Mouse (Mus musculus) lung, postnatal 0 days (tissue): ENCODE data around the gene Hamp2.

Experiments
- CTCF ChIP-seq: IDR thresholded peaks from 2 replicates; pipeline ENCODE4 v1.5.1; 2016; ENCODE audit warnings: antibody characterized with exemption, mild to moderate bottlenecking
- EP300 ChIP-seq: IDR thresholded peaks from 2 replicates; pipeline ENCODE4 v1.6.1; 2016; ENCODE audit warnings: antibody characterized with exemption, mild to moderate bottlenecking, control low read depth

DNA sequence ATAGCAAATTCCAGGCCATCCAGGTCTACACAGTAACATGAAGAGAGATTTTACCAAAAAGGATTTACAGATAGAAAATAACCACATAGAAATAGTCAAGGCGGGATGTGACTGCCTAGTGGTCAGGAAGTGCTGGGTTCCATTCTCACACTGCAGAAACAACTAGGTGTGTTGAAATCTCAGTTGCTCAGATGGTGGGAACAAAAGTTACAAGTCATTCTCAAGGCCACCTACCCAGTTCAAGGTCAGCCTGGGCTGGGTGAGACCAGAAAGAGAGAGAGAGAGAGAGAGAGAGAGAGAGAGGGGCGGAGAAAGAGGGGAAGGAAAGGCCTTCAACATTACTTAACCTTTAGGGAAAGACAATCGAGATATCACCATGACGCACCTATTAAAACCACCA is 37.6 kb downstream of the Hamp2 start:
- TF ChIP-seq CTCF (no peak), EP300 (no peak)
